Mouse (Mus musculus): Measurements from ENCODE around the gene Zfand6. TPM values are rescaled to one million over a fixed set of nuclear protein-coding genes. Genes with fewer than 3 reads are reported as not detected.

Gene Zfand6
- polyA plus RNA-seq, 1 experiment from 2014 or later: 181 TPM

DNA sequence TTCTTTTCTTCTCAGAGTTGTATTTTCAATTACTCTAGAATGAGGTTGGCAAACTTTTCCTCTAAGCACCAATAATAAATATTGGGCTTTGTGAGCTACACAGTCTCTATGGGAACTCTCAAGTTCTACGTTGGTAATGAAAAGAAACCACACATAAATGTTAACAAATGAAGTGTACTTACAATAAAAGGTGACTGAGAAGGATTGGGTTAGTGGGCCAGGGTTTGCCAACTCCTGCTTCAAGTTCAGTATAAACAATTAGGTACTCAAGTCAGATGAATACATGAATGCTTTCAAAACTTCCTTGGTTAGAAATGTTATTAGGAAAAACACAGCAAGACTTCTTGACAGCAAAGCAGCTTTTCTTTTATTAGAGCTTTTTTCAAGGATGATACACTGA lies 43.5 kb downstream of the Zfand6 start:
- Histone ChIP-seq H3K4me3 (no peak overlapping the region), H3K27ac (replicated peaks) (no peak overlapping the region), H3K4me2 (no peak overlapping the region), H3K36me3 (no peaks in the 10 kb centered on the region), H3K27me3 (no peaks in the 10 kb centered on the region), H3K9me3 (no peaks in the 10 kb centered on the region), H3K9ac (no peak overlapping the region), H3K4me1 (replicated peaks) (no peaks in the 10 kb centered on the region)
- WGBS: 64% methylated on average over 1 of the region's 1 CpGs
- ATAC-seq (ENCODE audit: low FRiP score, low read depth): no peak

DNA sequence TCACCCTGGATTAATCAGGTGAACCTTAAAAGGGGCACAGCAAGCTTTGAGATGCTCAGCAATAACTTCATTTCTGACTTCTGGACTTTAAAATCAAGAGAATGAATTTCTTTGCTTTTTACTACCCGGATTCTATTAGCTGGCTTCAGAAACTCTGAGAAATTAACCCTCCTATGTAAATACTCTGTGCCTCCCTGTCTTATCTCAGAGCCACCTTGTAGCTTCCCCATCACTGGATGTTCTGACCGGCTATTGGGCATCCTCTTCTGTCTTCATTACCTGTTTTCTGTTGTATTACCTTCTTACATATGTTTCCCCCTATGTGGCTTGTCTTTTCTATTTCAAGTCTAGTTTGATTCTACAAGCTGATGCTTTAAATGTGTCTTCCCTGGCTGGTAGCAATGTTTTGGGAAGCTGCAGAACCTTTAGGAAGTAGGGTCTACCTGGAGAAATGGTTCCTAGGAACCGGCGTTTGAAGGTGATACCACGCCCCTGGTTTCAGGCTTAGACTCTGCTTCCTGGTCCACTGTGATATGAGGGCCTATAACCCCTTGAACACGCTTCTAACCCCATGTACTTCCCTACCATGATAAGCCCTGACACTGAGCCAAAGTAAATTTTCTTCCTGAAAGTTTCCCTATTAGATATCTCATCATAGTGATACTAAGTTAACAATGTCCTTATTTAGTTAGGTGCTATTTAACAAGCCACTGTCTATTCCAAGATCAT lies 46.3 kb downstream of the Zfand6 start:
- ATAC-seq (ENCODE audit: low FRiP score, low read depth): no peak
- Histone ChIP-seq H3K9ac (no peak overlapping the region), H3K4me2 (no peak overlapping the region), H3K27me3 (no peaks in the 10 kb centered on the region), H3K4me1 (replicated peaks) (no peaks in the 10 kb centered on the region), H3K27ac (replicated peaks) (no peak overlapping the region), H3K9me3 (no peaks in the 10 kb centered on the region), H3K4me3 (no peak overlapping the region), H3K36me3 (no peaks in the 10 kb centered on the region)
- 92% methylated on average over 6 of the region's 6 CpGs for WGBS

DNA sequence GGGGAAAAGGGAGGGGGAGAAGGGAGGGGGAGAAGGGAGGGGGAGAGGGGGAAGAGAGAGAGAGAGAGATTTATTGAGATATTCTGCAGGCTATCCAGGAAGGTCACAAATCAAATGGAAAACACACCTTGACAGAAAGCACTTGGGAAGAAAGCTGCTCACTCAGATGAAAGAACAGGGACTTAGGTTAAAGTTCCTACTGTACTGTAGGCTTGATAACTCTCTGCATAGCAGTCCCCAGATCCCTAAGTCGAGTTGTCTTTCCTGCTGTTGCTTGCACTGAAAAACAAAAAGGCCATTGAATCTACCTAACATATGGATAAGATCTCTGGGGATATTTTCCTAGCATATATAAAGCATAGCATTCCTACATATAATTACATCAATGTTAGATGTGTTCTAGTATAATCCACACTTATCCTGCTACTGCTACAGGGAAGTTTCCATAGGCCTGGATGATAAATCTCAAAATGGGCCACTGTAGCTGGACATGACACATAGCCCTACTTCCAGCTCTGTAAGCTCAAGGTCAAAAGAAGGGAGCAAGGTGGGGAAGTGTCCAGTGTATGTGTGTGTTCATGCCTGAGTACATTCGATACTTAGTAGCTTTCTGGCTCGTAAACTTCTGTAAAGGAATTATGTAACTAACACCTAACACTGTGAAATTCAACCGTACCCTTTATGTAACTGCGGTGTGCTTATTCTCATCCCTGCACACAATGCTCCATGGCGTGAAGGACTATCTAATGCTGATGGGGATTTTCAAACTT lies 47.4 kb downstream of the Zfand6 start:
- no peaks in the 10 kb centered on the region for H3K27me3 ChIP-seq
- H3K9ac ChIP-seq: no peak overlapping the region
- 0 out of 2 replicates have a peak, but pooled peaks have one; percentile 30 for ATAC-seq (ENCODE audit: low FRiP score, low read depth)

GRCm38 (mm10) chr7:84636939-84637338 lies 52.8 kb downstream of the Zfand6 start:
- ATAC-seq (ENCODE audit: low FRiP score, low read depth): no peak
- Histone ChIP-seq H3K4me2 (no peak overlapping the region), H3K9ac (no peak overlapping the region), H3K9me3 (no peaks in the 10 kb centered on the region), H3K36me3 (peaks cover 10% of the 10 kb centered on the region), H3K4me3 (no peak overlapping the region), H3K27me3 (no peaks in the 10 kb centered on the region), H3K27ac (replicated peaks) (no peak overlapping the region), H3K4me1 (replicated peaks) (no peaks in the 10 kb centered on the region)

More for the DNA sequence above, 47.4 kb downstream of the Zfand6 start:
- no peaks in the 10 kb centered on the region for H3K36me3 ChIP-seq
- WGBS: 92% methylated on average over 6 of the region's 6 CpGs
- no peak overlapping the region for H3K4me2 ChIP-seq
- H3K4me3 ChIP-seq: no peak overlapping the region
- no peaks in the 10 kb centered on the region for H3K9me3 ChIP-seq
- H3K4me1 ChIP-seq (replicated peaks): no peaks in the 10 kb centered on the region
- no peak overlapping the region for H3K27ac ChIP-seq (replicated peaks)

DNA sequence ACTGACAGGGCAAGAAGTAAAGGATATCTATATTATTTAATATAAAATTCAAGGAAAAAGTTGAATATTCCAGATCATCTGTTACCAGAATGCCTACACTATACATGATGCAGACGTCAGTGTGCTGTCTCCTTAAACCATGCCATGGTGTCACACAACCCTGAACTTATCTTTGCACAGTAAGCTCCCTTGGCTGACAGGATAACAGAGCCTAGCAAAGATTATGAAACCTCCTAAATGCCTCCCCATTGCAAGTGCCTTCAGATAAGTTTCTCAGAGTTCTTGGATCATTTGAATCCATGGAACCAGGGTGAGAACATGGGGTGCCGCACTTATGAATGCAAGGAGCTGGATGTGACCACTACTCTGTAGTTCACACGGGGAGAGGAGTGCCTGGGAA lies 57.9 kb downstream of the Zfand6 start:
- Histone ChIP-seq H3K27me3 (no peaks in the 10 kb centered on the region), H3K27ac (replicated peaks) (no peak overlapping the region), H3K36me3 (peaks cover 24% of the 10 kb centered on the region), H3K4me1 (replicated peaks) (no peaks in the 10 kb centered on the region), H3K9ac (no peak overlapping the region), H3K9me3 (no peaks in the 10 kb centered on the region), H3K4me3 (no peak overlapping the region), H3K4me2 (no peak overlapping the region)
- no peak for ATAC-seq (ENCODE audit: low FRiP score, low read depth)
- 92% methylated on average over 3 of the region's 3 CpGs for WGBS

- no peak overlapping the region for H3K4me2 ChIP-seq
- WGBS: 97% methylated on average over 4 of the region's 4 CpGs
These were observed 66.0 kb downstream of the Zfand6 start for GRCm38 (mm10) chr7:84623718-84624117.

GRCm38 (mm10) chr7:84620956-84621355 lies 68.8 kb downstream of the Zfand6 start:
- 94% methylated on average over 3 of the region's 3 CpGs for WGBS
- H3K4me2 ChIP-seq: no peak overlapping the region
- no peak overlapping the region for H3K4me3 ChIP-seq
- no peaks in the 10 kb centered on the region for H3K27me3 ChIP-seq
- H3K36me3 ChIP-seq: peaks cover 4% of the 10 kb centered on the region; the same call in 1 of the 2 replicates
- H3K4me1 ChIP-seq (replicated peaks): no peaks in the 10 kb centered on the region
- H3K9ac ChIP-seq: no peak overlapping the region
- H3K9me3 ChIP-seq: no peaks in the 10 kb centered on the region
- H3K27ac ChIP-seq (replicated peaks): no peak overlapping the region
- ATAC-seq (ENCODE audit: low FRiP score, low read depth): no peak

More at GRCm38 (mm10) chr7:84623718-84624117, 66.0 kb downstream of the Zfand6 start:
- Histone ChIP-seq H3K4me1 (replicated peaks) (no peaks in the 10 kb centered on the region), H3K9ac (no peak overlapping the region), H3K27me3 (no peaks in the 10 kb centered on the region), H3K4me3 (no peak overlapping the region), H3K9me3 (no peaks in the 10 kb centered on the region), H3K27ac (replicated peaks) (no peak overlapping the region), H3K36me3 (peaks cover 4% of the 10 kb centered on the region; the same call in 1 of the 2 replicates)
- ATAC-seq (ENCODE audit: low FRiP score, low read depth): no peak

- H3K4me2 ChIP-seq: no peak overlapping the region
- H3K36me3 ChIP-seq: peaks cover 6% of the 10 kb centered on the region; the same call in 1 of the 2 replicates
- H3K9ac ChIP-seq: no peak overlapping the region
- H3K9me3 ChIP-seq: no peaks in the 10 kb centered on the region
- ATAC-seq (ENCODE audit: low FRiP score, low read depth): no peak
- no peaks in the 10 kb centered on the region for H3K27me3 ChIP-seq
- H3K27ac ChIP-seq (replicated peaks): no peak overlapping the region
- H3K4me3 ChIP-seq: no peak overlapping the region
- no peaks in the 10 kb centered on the region for H3K4me1 ChIP-seq (replicated peaks)
- 90% methylated on average over 2 of the region's 2 CpGs for WGBS
These were observed 70.8 kb downstream of the Zfand6 start for GRCm38 (mm10) chr7:84618951-84619350.

- Histone ChIP-seq H3K4me2 (no peak overlapping the region), H3K9ac (no peak overlapping the region), H3K9me3 (no peaks in the 10 kb centered on the region), H3K36me3 (peaks cover 6% of the 10 kb centered on the region; the same call in 1 of the 2 replicates), H3K27ac (replicated peaks) (no peak overlapping the region), H3K4me3 (no peak overlapping the region), H3K27me3 (no peaks in the 10 kb centered on the region), H3K4me1 (replicated peaks) (no peaks in the 10 kb centered on the region)
- no peak for ATAC-seq (ENCODE audit: low FRiP score, low read depth)
- WGBS: 94% methylated on average over 4 of the region's 4 CpGs
These were observed 77.3 kb downstream of the Zfand6 start for GRCm38 (mm10) chr7:84612445-84612844.

DNA sequence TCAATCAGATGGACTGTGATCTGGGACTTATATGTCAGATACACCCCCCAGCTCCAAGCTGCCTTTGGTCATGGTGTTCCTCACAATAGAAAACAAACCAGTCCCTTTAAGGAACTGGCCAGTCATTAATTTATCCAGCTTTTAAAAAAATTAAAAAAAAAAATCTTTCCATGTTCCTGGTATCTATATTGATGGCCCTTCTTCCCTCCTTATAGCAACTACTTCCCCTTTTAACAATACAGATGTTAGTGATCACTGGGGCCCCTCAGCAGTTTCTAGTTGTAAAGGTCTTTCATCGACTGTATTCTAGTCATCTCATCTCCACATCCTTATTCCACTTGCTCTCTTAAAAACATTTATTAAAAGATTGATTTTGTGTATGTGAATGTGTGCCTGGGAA lies 78.2 kb downstream of the Zfand6 start:
- peaks cover 6% of the 10 kb centered on the region; the same call in 1 of the 2 replicates for H3K36me3 ChIP-seq
- H3K27me3 ChIP-seq: no peaks in the 10 kb centered on the region
- no peak overlapping the region for H3K27ac ChIP-seq (replicated peaks)
- no peak for ATAC-seq (ENCODE audit: low FRiP score, low read depth)
- no peak overlapping the region for H3K9ac ChIP-seq
- no peak overlapping the region for H3K4me2 ChIP-seq
- H3K4me1 ChIP-seq (replicated peaks): no peaks in the 10 kb centered on the region
- no peaks in the 10 kb centered on the region for H3K9me3 ChIP-seq
- 88% methylated on average over 1 of the region's 1 CpGs for WGBS
- H3K4me3 ChIP-seq: no peak overlapping the region

- ATAC-seq (ENCODE audit: low FRiP score, low read depth): peak; percentile 64
These were observed 83.4 kb downstream of the Zfand6 start, which contains the start of gene Fah for GRCm38 (mm10) chr7:84606293-84606749. Gene Fah, minus strand, starts transcription at chr7:84606722.

GRCm38 (mm10) chr7:84605704-84606292 lies 84.0 kb downstream of the Zfand6 start:
- peaks cover 12% of the 10 kb centered on the region for H3K4me1 ChIP-seq (replicated peaks)
- H3K4me3 ChIP-seq: peak overlapping the region; percentile 67
- no peaks in the 10 kb centered on the region for H3K9me3 ChIP-seq
- no peaks in the 10 kb centered on the region for H3K27me3 ChIP-seq
- WGBS: under 1% methylated on average over 36 of the region's 36 CpGs
- peak overlapping the region; percentile 67 for H3K27ac ChIP-seq (replicated peaks)
- peak; percentile 87 for ATAC-seq (ENCODE audit: low FRiP score, low read depth)
- H3K4me2 ChIP-seq: peak overlapping the region; percentile 99
- peak overlapping the region; percentile 64 for H3K9ac ChIP-seq
- H3K36me3 ChIP-seq: no peaks in the 10 kb centered on the region

More at GRCm38 (mm10) chr7:84606293-84606749, 83.4 kb downstream of the Zfand6 start, which contains the start of gene Fah:
- H3K9ac ChIP-seq: peak within 1 kb of the TSS; percentile 64
- peak within 1 kb of the TSS; percentile 67 for H3K27ac ChIP-seq (replicated peaks)
- H3K4me3 ChIP-seq: peak within 1 kb of the TSS; percentile 67
- no peaks in the 10 kb centered on the region for H3K27me3 ChIP-seq
- H3K36me3 ChIP-seq: no peaks in the 10 kb centered on the region
- peaks cover 12% of the 10 kb centered on the region for H3K4me1 ChIP-seq (replicated peaks)
- WGBS: under 1% methylated on average over 10 of the region's 10 CpGs
- no peaks in the 10 kb centered on the region for H3K9me3 ChIP-seq
- peak within 1 kb of the TSS; percentile 99 for H3K4me2 ChIP-seq
